Mouse (Mus musculus) thymus, adult 2 months (tissue): ENCODE results near the gene Gpx1.

Experiments used
- CTCF ChIP-seq: fragments of 200-500 bp; IDR thresholded peaks from 2 replicates; pipeline ENCODE4 v1.5.1; 2012; ENCODE audit warnings: mild to moderate bottlenecking, control low read depth, low read length, moderate library complexity, borderline replicate concordance; ENCODE audit not compliant: control insufficient read depth, poor library complexity, insufficient read depth; ENCODE audit errors: extremely low read depth
- POLR2A ChIP-seq: fragments of 200-500 bp; IDR thresholded peaks from 2 replicates; pipeline ENCODE4 v1.6.1; 2012; ENCODE audit warnings: mild to moderate bottlenecking, low read length, control low read depth, moderate library complexity; ENCODE audit not compliant: control insufficient read depth, poor library complexity, insufficient read depth; ENCODE audit errors: extremely low read depth

GRCm38 (mm10) chr9:108338551-108338885 lies 185 bp upstream of the Gpx1 start:
- no peak for TF ChIP-seq CTCF
- TF ChIP-seq POLR2A: no peak
